Mouse (Mus musculus) frontal cortex, postnatal 36 days (tissue): ENCODE measurements around the gene Gm45021.

ENCODE experiments used
- DNase-seq, 2 experiments: peaks; one replicate each; pipeline ENCODE4 v3.0.0; 2022; ENCODE audit warnings: low spot score in 2 of 2

The Gm45021 gene

GRCm38 (mm10) chr6:48572572-48573061 is 16.8 kb upstream of the Gm45021 start, which contains the start of gene Rarres2:
Gene Rarres2, minus strand, starts transcription at chr6:48572789.
- DNase-seq = no peak

- no peak for DNase-seq
Measured at GRCm38 (mm10) chr6:48573280-48573679, 16.1 kb upstream of the Gm45021 start.

GRCm38 (mm10) chr6:48573981-48574380 is 15.4 kb upstream of the Gm45021 start:
- DNase-seq = no peak

GRCm38 (mm10) chr6:48578736-48579135 is 10.7 kb upstream of the Gm45021 start:
- DNase-seq = no peak

GRCm38 (mm10) chr6:48579215-48579648 is 10.2 kb upstream of the Gm45021 start:
- DNase-seq = no peak

GRCm38 (mm10) chr6:48581257-48581656 is 8.2 kb upstream of the Gm45021 start:
- DNase-seq = no peak

GRCm38 (mm10) chr6:48582037-48582436 is 7.4 kb upstream of the Gm45021 start:
- peak in 1 of 2 experiments; percentile 60 for DNase-seq

- DNase-seq = no peak
Measured at GRCm38 (mm10) chr6:48591221-48591845, 1.9 kb downstream of the Gm45021 start.

- DNase-seq = no peak
Measured at GRCm38 (mm10) chr6:48591871-48592270, 2.5 kb downstream of the Gm45021 start.

GRCm38 (mm10) chr6:48593158-48594042 is 4.0 kb downstream of the Gm45021 start, which contains the start of the genes Repin1 and Gm44965:
Gene Repin1, plus strand, starts transcription at chr6:48593883.
Gene Gm44965, plus strand, starts transcription at chr6:48593941.
- peak; percentile 92 to 93 for DNase-seq

GRCm38 (mm10) chr6:48594043-48594738 is 4.8 kb downstream of the Gm45021 start:
- DNase-seq = peak in 1 of 2 experiments; percentile 67

GRCm38 (mm10) chr6:48595278-48595677 is 5.9 kb downstream of the Gm45021 start:
- DNase-seq = peak in 1 of 2 experiments; percentile 35

- DNase-seq = no peak
Measured at GRCm38 (mm10) chr6:48596545-48597232, 7.3 kb downstream of the Gm45021 start.

- no peak for DNase-seq
Measured at GRCm38 (mm10) chr6:48597233-48597625, 7.8 kb downstream of the Gm45021 start.

GRCm38 (mm10) chr6:48600594-48600993 is 11.2 kb downstream of the Gm45021 start:
- no peak for DNase-seq

- DNase-seq = peak; percentile 94 to 95
Measured at GRCm38 (mm10) chr6:48601271-48602079, 12.1 kb downstream of the Gm45021 start, which contains the start of gene Zfp775. Gene Zfp775, plus strand, starts transcription at chr6:48602063.

GRCm38 (mm10) chr6:48602080-48602741 is 12.8 kb downstream of the Gm45021 start:
- peak; percentile 51 to 56 for DNase-seq

- no peak for DNase-seq
Measured at GRCm38 (mm10) chr6:48608124-48608523, 18.7 kb downstream of the Gm45021 start.

GRCm38 (mm10) chr6:48609512-48609911 is 20.1 kb downstream of the Gm45021 start:
- no peak for DNase-seq

GRCm38 (mm10) chr6:48610657-48611056 is 21.2 kb downstream of the Gm45021 start:
- no peak for DNase-seq
